Mouse (Mus musculus): Measurements from ENCODE around the gene Rnf187. TPM values are rescaled to one million over a fixed set of nuclear protein-coding genes. Genes with fewer than 3 reads are reported as not detected.
A peak's percentile ranks its signal among the peaks of the same experiment; 100 is the strongest.

Rnf187 gene
- polyA plus RNA-seq, 1 experiment from 2014 or later = 131 TPM

GRCm38 (mm10) chr11:58917745-58918366 lies 20.9 kb downstream of the Rnf187 start, which contains the start of gene Btnl10:
Gene Btnl10, plus strand, starts transcription at chr11:58917908.
- no peak for ATAC-seq
- WGBS = 81% methylated on average over 12 of the region's 12 CpGs
- Histone ChIP-seq H3K27ac (ENCODE audit: low read length) (no peak within 1 kb of the TSS), H3K9me3 (ENCODE audit: control insufficient read depth, low read length) (no peaks in the 10 kb centered on the region), H3K4me3 (ENCODE audit: low read length) (no peak within 1 kb of the TSS), H3K4me2 (ENCODE audit: low read depth, low read length) (no peak within 1 kb of the TSS), H3K4me1 (ENCODE audit: control insufficient read depth, insufficient read depth, low read length) (0 out of 2 replicates have a peak, but pooled peaks cover 3% of the 10 kb centered on the region), H3K9ac (ENCODE audit: low read depth, low read length) (no peak within 1 kb of the TSS), H3K36me3 (ENCODE audit: control insufficient read depth, insufficient read depth, low read length) (no peaks in the 10 kb centered on the region), H3K27me3 (replicated peaks; ENCODE audit: control insufficient read depth, insufficient read depth, low read length) (no peaks in the 10 kb centered on the region)

DNA sequence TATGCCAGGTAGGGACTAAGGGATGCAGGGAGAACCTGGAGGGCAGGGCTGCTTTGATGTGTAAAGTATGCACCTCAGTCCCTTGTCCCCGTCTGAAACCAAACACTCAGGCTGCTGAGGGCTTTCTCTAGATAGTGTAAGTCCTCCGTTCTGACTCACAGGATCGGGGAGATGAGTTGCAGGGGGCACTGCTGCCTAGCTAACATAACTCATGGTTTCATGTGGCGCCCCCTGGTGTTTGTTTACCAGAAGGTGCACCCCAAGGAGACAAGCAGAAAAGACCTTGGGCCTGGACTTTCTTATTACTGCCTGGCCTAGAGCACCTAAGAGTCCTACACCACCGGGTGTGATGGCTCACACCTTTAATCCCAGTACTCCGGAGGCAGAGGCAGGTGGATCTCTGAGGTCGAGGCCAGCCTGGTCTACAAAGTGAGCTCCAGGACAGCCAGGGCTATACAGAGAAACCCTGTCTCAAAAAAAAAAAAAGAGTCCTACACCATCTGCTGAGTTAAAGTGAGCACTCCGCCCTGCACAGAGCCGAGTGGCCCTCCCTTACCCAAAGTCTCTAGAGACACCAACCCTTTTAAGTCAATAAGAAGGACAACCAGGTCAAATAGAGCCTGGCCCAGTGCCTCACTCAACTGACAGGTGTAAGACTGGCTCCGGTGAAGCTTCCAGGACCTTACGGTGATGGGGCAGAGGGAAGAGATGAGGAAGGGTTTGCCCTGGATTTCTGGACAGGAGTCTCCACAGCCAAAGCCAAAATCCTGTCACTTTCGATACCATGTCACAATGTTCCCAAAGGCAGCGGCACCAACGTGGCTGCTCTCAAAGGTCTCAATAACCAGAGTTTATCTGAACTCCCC lies 21.6 kb downstream of the Rnf187 start:
- Histone ChIP-seq H3K4me2 (ENCODE audit: low read depth, low read length) (no peak overlapping the region), H3K9me3 (ENCODE audit: control insufficient read depth, low read length) (no peaks in the 10 kb centered on the region), H3K36me3 (ENCODE audit: control insufficient read depth, insufficient read depth, low read length) (no peaks in the 10 kb centered on the region), H3K27ac (ENCODE audit: low read length) (no peak overlapping the region), H3K4me1 (ENCODE audit: control insufficient read depth, insufficient read depth, low read length) (0 out of 2 replicates have a peak, but pooled peaks cover 3% of the 10 kb centered on the region), H3K4me3 (ENCODE audit: low read length) (no peak overlapping the region), H3K9ac (ENCODE audit: low read depth, low read length) (no peak overlapping the region), H3K27me3 (replicated peaks; ENCODE audit: control insufficient read depth, insufficient read depth, low read length) (no peaks in the 10 kb centered on the region)
- ATAC-seq = peak; percentile 39; the same call in 1 of the 2 replicates
- whole genome bisulfite sequencing = 50% methylated on average over 14 of the region's 14 CpGs

- H3K27me3 ChIP-seq (replicated peaks; ENCODE audit: control insufficient read depth, insufficient read depth, low read length) = no peaks in the 10 kb centered on the region
- 9% methylated on average over 17 of the region's 17 CpGs for WGBS
- peak overlapping the region; percentile 70 for H3K4me2 ChIP-seq (ENCODE audit: low read depth, low read length)
- H3K9me3 ChIP-seq (ENCODE audit: control insufficient read depth, low read length) = no peaks in the 10 kb centered on the region
- H3K9ac ChIP-seq (ENCODE audit: low read depth, low read length) = peak overlapping the region; percentile 67
- peak; percentile 58; the same call in 1 of the 2 replicates for ATAC-seq
- no peak overlapping the region for H3K27ac ChIP-seq (ENCODE audit: low read length)
- 0 out of 2 replicates have a peak, but pooled peaks cover 3% of the 10 kb centered on the region for H3K4me1 ChIP-seq (ENCODE audit: control insufficient read depth, insufficient read depth, low read length)
- H3K36me3 ChIP-seq (ENCODE audit: control insufficient read depth, insufficient read depth, low read length) = no peaks in the 10 kb centered on the region
- peak overlapping the region; percentile 44 for H3K4me3 ChIP-seq (ENCODE audit: low read length)
These were observed 24.2 kb downstream of the Rnf187 start for GRCm38 (mm10) chr11:58914461-58915028.

DNA sequence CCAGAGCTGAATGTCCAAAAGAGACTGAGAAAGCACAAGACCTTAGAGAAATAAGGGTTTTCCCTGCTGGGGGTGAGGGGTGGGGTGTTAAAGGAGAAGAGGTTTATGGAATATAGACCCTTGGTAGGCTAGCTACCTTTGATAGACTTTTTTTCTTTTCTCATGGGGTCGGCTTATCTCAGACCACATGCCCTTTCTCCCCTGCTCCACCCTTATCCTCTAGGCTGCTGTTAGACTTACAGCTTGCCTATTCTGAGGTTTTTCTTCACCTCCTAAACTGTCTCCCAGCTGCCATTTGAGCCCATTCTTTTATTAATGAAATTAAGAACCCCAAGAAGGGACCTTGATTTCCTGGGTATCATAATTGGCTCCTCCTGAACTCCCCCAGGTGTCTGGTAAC lies 24.9 kb downstream of the Rnf187 start:
- WGBS = 88% methylated on average over 1 of the region's 1 CpGs
- no peak overlapping the region for H3K4me3 ChIP-seq (ENCODE audit: low read length)
- no peaks in the 10 kb centered on the region for H3K27me3 ChIP-seq (replicated peaks; ENCODE audit: control insufficient read depth, insufficient read depth, low read length)
- 0 out of 2 replicates have a peak, but pooled peaks have one; percentile 45 for ATAC-seq
- no peak overlapping the region for H3K4me2 ChIP-seq (ENCODE audit: low read depth, low read length)
- no peak overlapping the region for H3K27ac ChIP-seq (ENCODE audit: low read length)
- no peaks in the 10 kb centered on the region for H3K9me3 ChIP-seq (ENCODE audit: control insufficient read depth, low read length)
- 0 out of 2 replicates have a peak, but pooled peaks cover 3% of the 10 kb centered on the region for H3K4me1 ChIP-seq (ENCODE audit: control insufficient read depth, insufficient read depth, low read length)
- no peaks in the 10 kb centered on the region for H3K36me3 ChIP-seq (ENCODE audit: control insufficient read depth, insufficient read depth, low read length)
- no peak overlapping the region for H3K9ac ChIP-seq (ENCODE audit: low read depth, low read length)

- Histone ChIP-seq H3K27me3 (replicated peaks; ENCODE audit: control insufficient read depth, insufficient read depth, low read length) (no peaks in the 10 kb centered on the region), H3K36me3 (ENCODE audit: control insufficient read depth, insufficient read depth, low read length) (peaks cover 9% of the 10 kb centered on the region), H3K4me2 (ENCODE audit: low read depth, low read length) (no peak overlapping the region), H3K4me3 (ENCODE audit: low read length) (no peak overlapping the region), H3K4me1 (ENCODE audit: control insufficient read depth, insufficient read depth, low read length) (no peaks in the 10 kb centered on the region), H3K9ac (ENCODE audit: low read depth, low read length) (no peak overlapping the region), H3K27ac (ENCODE audit: low read length) (no peak overlapping the region), H3K9me3 (ENCODE audit: control insufficient read depth, low read length) (no peaks in the 10 kb centered on the region)
- no peak for ATAC-seq
- 57% methylated on average over 6 of the region's 6 CpGs for WGBS
These were observed 33.9 kb downstream of the Rnf187 start for GRCm38 (mm10) chr11:58904838-58905237.

DNA sequence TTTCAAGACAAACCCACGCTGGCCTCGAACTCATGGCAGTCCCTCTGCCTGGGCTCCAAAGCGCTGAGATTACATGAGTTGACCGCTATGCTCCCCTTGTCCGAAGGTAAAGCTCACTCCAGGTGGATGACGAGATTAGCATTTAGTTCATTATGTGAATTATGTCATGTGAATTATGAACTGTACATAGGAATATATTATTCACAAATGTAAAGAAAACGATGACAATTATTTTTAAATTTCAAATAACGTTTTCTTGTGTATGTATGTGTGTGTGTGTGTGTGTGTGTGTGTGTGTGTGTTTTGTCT lies 34.4 kb downstream of the Rnf187 start:
- Histone ChIP-seq H3K9me3 (ENCODE audit: control insufficient read depth, low read length) (no peaks in the 10 kb centered on the region), H3K4me3 (ENCODE audit: low read length) (peak overlapping the region; percentile 78), H3K9ac (ENCODE audit: low read depth, low read length) (peak overlapping the region; percentile 85), H3K27ac (ENCODE audit: low read length) (0 out of 2 replicates have a peak overlapping the region, but pooled peaks have one; percentile 26), H3K27me3 (replicated peaks; ENCODE audit: control insufficient read depth, insufficient read depth, low read length) (no peaks in the 10 kb centered on the region), H3K36me3 (ENCODE audit: control insufficient read depth, insufficient read depth, low read length) (peaks cover 9% of the 10 kb centered on the region), H3K4me1 (ENCODE audit: control insufficient read depth, insufficient read depth, low read length) (no peaks in the 10 kb centered on the region), H3K4me2 (ENCODE audit: low read depth, low read length) (peak overlapping the region; percentile 88)
- WGBS = 2% methylated on average over 8 of the region's 8 CpGs
- peak; percentile 26 for ATAC-seq

- Histone ChIP-seq H3K4me1 (ENCODE audit: control insufficient read depth, insufficient read depth, low read length) (no peaks in the 10 kb centered on the region), H3K27ac (ENCODE audit: low read length) (peak within 1 kb of the TSS; percentile 89), H3K9ac (ENCODE audit: low read depth, low read length) (peak within 1 kb of the TSS; percentile 85), H3K36me3 (ENCODE audit: control insufficient read depth, insufficient read depth, low read length) (peaks cover 9% of the 10 kb centered on the region), H3K4me2 (ENCODE audit: low read depth, low read length) (peak within 1 kb of the TSS; percentile 88), H3K4me3 (ENCODE audit: low read length) (peak within 1 kb of the TSS; percentile 78), H3K9me3 (ENCODE audit: control insufficient read depth, low read length) (no peaks in the 10 kb centered on the region), H3K27me3 (replicated peaks; ENCODE audit: control insufficient read depth, insufficient read depth, low read length) (no peaks in the 10 kb centered on the region)
- peak; percentile 98 for ATAC-seq
- WGBS = under 1% methylated on average over 39 of the region's 40 CpGs
These were observed 35.0 kb downstream of the Rnf187 start, which contains the start of gene Zfp39 for GRCm38 (mm10) chr11:58903511-58904409. Gene Zfp39, minus strand, starts transcription at chr11:58904225.

- ATAC-seq = no peak
- no peaks in the 10 kb centered on the region for H3K27me3 ChIP-seq (replicated peaks; ENCODE audit: control insufficient read depth, insufficient read depth, low read length)
- no peak overlapping the region for H3K9ac ChIP-seq (ENCODE audit: low read depth, low read length)
- H3K4me3 ChIP-seq (ENCODE audit: low read length) = no peak overlapping the region
- H3K4me1 ChIP-seq (ENCODE audit: control insufficient read depth, insufficient read depth, low read length) = no peaks in the 10 kb centered on the region
- H3K36me3 ChIP-seq (ENCODE audit: control insufficient read depth, insufficient read depth, low read length) = peaks cover 9% of the 10 kb centered on the region
- H3K27ac ChIP-seq (ENCODE audit: low read length) = no peak overlapping the region
- no peaks in the 10 kb centered on the region for H3K9me3 ChIP-seq (ENCODE audit: control insufficient read depth, low read length)
- no peak overlapping the region for H3K4me2 ChIP-seq (ENCODE audit: low read depth, low read length)
These were observed 37.6 kb downstream of the Rnf187 start for GRCm38 (mm10) chr11:58901080-58901479.

All from intestine, embryonic 16.5 days (tissue).